Mouse (Mus musculus) limb, embryonic 12.5 days (tissue): ENCODE measurements around the gene Nts. TPM values are rescaled to one million over a fixed set of nuclear protein-coding genes. Genes with fewer than 3 reads are reported as not detected.
"Not testable (repeated sequence)": the region's sequence is repeated elsewhere in the genome, so short reads cannot be mapped to it uniquely, and the experiment has no call there.

Source experiments
- ATAC-seq: fragments of 200-750 bp; cut with Nextera tagmentation; 2 replicates; pipeline ENCODE4 v1.8.0; 2017; ENCODE audit warnings: low read depth, moderate TSS enrichment; ENCODE audit not compliant: insufficient number of reproducible peaks, insufficient read depth, low FRiP score, low TSS enrichment
- H3K27ac ChIP-seq: fragments of 300-500 bp; sonication (generic); 2 replicates; pipeline ENCODE4 v1.5.1; 2016; ENCODE audit warnings: mild to moderate bottlenecking, moderate library complexity
- H3K27me3 ChIP-seq: fragments of 300-500 bp; sonication (generic); 2 replicates; pipeline ENCODE4 v1.6.1; 2016; ENCODE audit warnings: mild to moderate bottlenecking, moderate library complexity
- H3K36me3 ChIP-seq: fragments of 300-500 bp; sonication (generic); 2 replicates; pipeline ENCODE4 v1.6.1; 2016; ENCODE audit warnings: mild to moderate bottlenecking, moderate library complexity
- H3K4me1 ChIP-seq: fragments of 300-500 bp; sonication (generic); replicated peaks from 2 replicates; pipeline ENCODE4 v1.6.1; 2016
- H3K4me2 ChIP-seq: fragments of 300-500 bp; sonication (generic); 2 replicates; pipeline ENCODE4 v1.6.1; 2016; ENCODE audit warnings: mild to moderate bottlenecking, moderate library complexity
- H3K4me3 ChIP-seq: fragments of 300-500 bp; sonication (generic); replicated peaks from 2 replicates; pipeline ENCODE4 v1.5.1; 2016; ENCODE audit warnings: mild to moderate bottlenecking
- H3K9ac ChIP-seq: fragments of 300-500 bp; sonication (generic); replicated peaks from 2 replicates; pipeline ENCODE4 v1.6.1; 2016; ENCODE audit warnings: mild to moderate bottlenecking, moderate library complexity
- H3K9me3 ChIP-seq: fragments of 300-500 bp; sonication (generic); 2 replicates; pipeline ENCODE4 v1.6.1; 2016; ENCODE audit warnings: mild to moderate bottlenecking, moderate library complexity
- WGBS: fragments of 180-500 bp; shearing (Covaris S2); methylation state at CpG from one replicate; pipeline ENCODE4 v1.1.7; 2016; 5-methylcytosine and 5-hydroxymethylcytosine counted together
- polyA plus RNA-seq: library from polyadenylated mRNA; unstranded; fragments of >200 nt; fragmentation: Nextera tagmentation; extraction: Ambion mirVana; gene quantifications from 2 replicates; pipeline ENCODE4 v1.2.1, GENCODE M21; 2016

The Nts gene
- polyA plus RNA-seq, 1 experiment from 2014 or later = 0.44 TPM

GRCm38 (mm10) chr10:102444912-102445556 is 45.3 kb downstream of the Nts start:
- ATAC-seq = peak; percentile 59; the same call in 1 of the 2 replicates
- no peaks in the 10 kb centered on the region for H3K36me3 ChIP-seq
- H3K27ac ChIP-seq = no peak overlapping the region
- H3K4me2 ChIP-seq = no peak overlapping the region
- H3K9me3 ChIP-seq = no peaks in the 10 kb centered on the region
- no peaks in the 10 kb centered on the region for H3K4me1 ChIP-seq
- H3K27me3 ChIP-seq = no peaks in the 10 kb centered on the region
- no peak overlapping the region for H3K4me3 ChIP-seq
- no peak overlapping the region for H3K9ac ChIP-seq
- WGBS = 38% methylated on average over 2 of the region's 2 CpGs

- WGBS = 46% methylated on average over 6 of the region's 6 CpGs
- H3K4me1 ChIP-seq, H3K27ac ChIP-seq, ATAC-seq, H3K4me3 ChIP-seq, H3K27me3 ChIP-seq, H3K36me3 ChIP-seq, H3K9ac ChIP-seq, H3K9me3 ChIP-seq: not testable (repeated sequence)
- peak overlapping the region; percentile 40 for H3K4me2 ChIP-seq
Measured at GRCm38 (mm10) chr10:102435467-102435866, 54.8 kb downstream of the Nts start.

GRCm38 (mm10) chr10:102435048-102435447 is 55.2 kb downstream of the Nts start:
- peak; percentile 52; the same call in 1 of the 2 replicates for ATAC-seq

More at GRCm38 (mm10) chr10:102435048-102435447, 55.2 kb downstream of the Nts start:
- H3K9ac ChIP-seq, H3K9me3 ChIP-seq, H3K4me1 ChIP-seq, H3K4me3 ChIP-seq, H3K36me3 ChIP-seq, H3K27ac ChIP-seq, H3K27me3 ChIP-seq: not testable (repeated sequence)
- H3K4me2 ChIP-seq = 0 out of 2 replicates have a peak overlapping the region, but pooled peaks have one; percentile 40
- 4% methylated on average over 7 of the region's 7 CpGs for WGBS

Other genes with a start within 250 kb of the Nts start
- gene Rassf9, start 21.7 kb upstream of the Nts start, polyA plus RNA-seq = 2.2 and 3.4 TPM in 2 replicates